ENCODE assay signal across 22 mouse cellular contexts in genomic region chr4:76238577-76238976, GRCm38 (mm10).
DNase-seq lines count a peak whose midpoint lies in the region; ATAC-seq lines count a peak whose summit lies in the region.
"Had no signal": no experiment of that assay in that cellular context is flagged by ENCODE, and none has a peak within 500 bp of the region (broad histone marks: within the 10 kb centered on the region; RNA-seq: fewer than 3 reads in every experiment).

No protein-coding gene starts in this region.

- H3K4me1 ChIP-seq in forebrain, embryonic 13.5 days: peaks cover 19% of the 10 kb centered on the region
- H3K4me1 ChIP-seq in forebrain, embryonic 12.5 days: peaks cover 13% of the 10 kb centered on the region
- peaks cover 17% of the 10 kb centered on the region for H3K4me1 ChIP-seq in forebrain, embryonic 15.5 days
- peaks cover 37% of the 10 kb centered on the region for H3K4me1 ChIP-seq in hindbrain, embryonic 14.5 days (replicated peaks; ENCODE audit: control insufficient read depth, insufficient read depth, low read length)
- H3K4me1 ChIP-seq in midbrain, embryonic 15.5 days: peaks cover 21% of the 10 kb centered on the region
- H3K4me1 ChIP-seq: limb, embryonic 12.5 days; liver, embryonic 12.5 days had no signal

- ATAC-seq in forebrain, embryonic 13.5 days: peak; percentile 31; the same call in 1 of the 2 replicates
- no peak for ATAC-seq in forebrain, embryonic 12.5 days (ENCODE audit: low FRiP score)
- ATAC-seq in forebrain, embryonic 15.5 days (replicated peaks): no peak; the same call in 1 of the 2 replicates
- ATAC-seq in hindbrain, embryonic 14.5 days (ENCODE audit: low FRiP score): no peak
- ATAC-seq in midbrain, embryonic 15.5 days (replicated peaks): no peak
- ATAC-seq: CD4-positive, CD25-positive, alpha-beta regulatory T cell, adult 4 months; liver, embryonic 12.5 days; Patski had no signal

- no peak overlapping the region for H3K4me3 ChIP-seq in forebrain, embryonic 13.5 days
- no peak overlapping the region for H3K4me3 ChIP-seq in forebrain, embryonic 12.5 days (replicated peaks)
- H3K4me3 ChIP-seq in forebrain, embryonic 15.5 days: no peak overlapping the region
- no peak overlapping the region for H3K4me3 ChIP-seq in hindbrain, embryonic 14.5 days (replicated peaks; ENCODE audit: low read length)
- H3K4me3 ChIP-seq in midbrain, embryonic 15.5 days: no peak overlapping the region
- H3K4me3 ChIP-seq: embryonic facial prominence, embryonic 15.5 days; limb, embryonic 12.5 days; liver, embryonic 12.5 days had no signal

- peak overlapping the region; percentile 8 for H3K27ac ChIP-seq in forebrain, embryonic 13.5 days
- H3K27ac ChIP-seq in forebrain, embryonic 12.5 days: no peak overlapping the region
- H3K27ac ChIP-seq in forebrain, embryonic 15.5 days (replicated peaks): peak overlapping the region; percentile 38; the same call in 1 of the 2 replicates
- H3K27ac ChIP-seq in hindbrain, embryonic 14.5 days: peak overlapping the region; percentile 72
- peak overlapping the region; percentile 66 for H3K27ac ChIP-seq in midbrain, embryonic 15.5 days
- H3K27ac ChIP-seq: embryonic facial prominence, embryonic 15.5 days; limb, embryonic 12.5 days; liver, embryonic 12.5 days; macrophage; stomach, postnatal 0 days had no signal

- no peaks in the 10 kb centered on the region for H3K9me3 ChIP-seq in forebrain, embryonic 13.5 days (replicated peaks)
- no peaks in the 10 kb centered on the region for H3K9me3 ChIP-seq in forebrain, embryonic 12.5 days
- no peaks in the 10 kb centered on the region for H3K9me3 ChIP-seq in forebrain, embryonic 15.5 days
- H3K9me3 ChIP-seq in hindbrain, embryonic 14.5 days (ENCODE audit: control insufficient read depth, low read length): no peaks in the 10 kb centered on the region
- no peaks in the 10 kb centered on the region for H3K9me3 ChIP-seq in midbrain, embryonic 15.5 days
- H3K9me3 ChIP-seq: embryonic facial prominence, embryonic 15.5 days; limb, embryonic 12.5 days; liver, embryonic 12.5 days had no signal

- H3K4me2 ChIP-seq in forebrain, embryonic 13.5 days: 0 out of 2 replicates have a peak overlapping the region, but pooled peaks have one; percentile 21
- no peak overlapping the region for H3K4me2 ChIP-seq in forebrain, embryonic 12.5 days
- 0 out of 2 replicates have a peak overlapping the region, but pooled peaks have one; percentile 11 for H3K4me2 ChIP-seq in forebrain, embryonic 15.5 days (replicated peaks)
- peak overlapping the region; percentile 43 for H3K4me2 ChIP-seq in hindbrain, embryonic 14.5 days (replicated peaks)
- no peak overlapping the region for H3K4me2 ChIP-seq in midbrain, embryonic 15.5 days
- H3K4me2 ChIP-seq: embryonic facial prominence, embryonic 15.5 days; heart, embryonic 11.5 days; limb, embryonic 12.5 days; liver, embryonic 12.5 days; lung, embryonic 14.5 days had no signal

- H3K9ac ChIP-seq in forebrain, embryonic 13.5 days: no peak overlapping the region
- H3K9ac ChIP-seq in forebrain, embryonic 12.5 days: no peak overlapping the region
- H3K9ac ChIP-seq in forebrain, embryonic 15.5 days (replicated peaks): no peak overlapping the region
- H3K9ac ChIP-seq in hindbrain, embryonic 14.5 days: peak overlapping the region; percentile 47
- no peak overlapping the region for H3K9ac ChIP-seq in midbrain, embryonic 15.5 days
- H3K9ac ChIP-seq: embryonic facial prominence, embryonic 15.5 days; limb, embryonic 12.5 days; liver, embryonic 12.5 days; lung, embryonic 14.5 days had no signal

- peak; percentile 25 for DNase-seq in hindbrain, embryonic 14.5 days (ENCODE audit: low spot score)
- DNase-seq in c-Kit-positive CD71-positive TER-119-positive erythroid progenitor cells, embryonic 14.5 days (ENCODE audit: low spot score): no peak
- no peak for DNase-seq in retina, postnatal 1 day
- no peak for DNase-seq in cerebellum, adult 11 months
- DNase-seq: adrenal gland, adult 8-10 months; gastrocnemius, postnatal 36 days; kidney, adult 8-10 months; kidney, postnatal 14 days; layer of hippocampus, adult 9-11 months; lung, embryonic 14.5 days had no signal

- no peaks in the 10 kb centered on the region for H3K36me3 ChIP-seq in forebrain, embryonic 13.5 days (ENCODE audit: poor library complexity, severe bottlenecking)
- H3K36me3 ChIP-seq in forebrain, embryonic 12.5 days (replicated peaks): no peaks in the 10 kb centered on the region
- H3K36me3 ChIP-seq in forebrain, embryonic 15.5 days: no peaks in the 10 kb centered on the region
- no peaks in the 10 kb centered on the region for H3K36me3 ChIP-seq in hindbrain, embryonic 14.5 days (replicated peaks; ENCODE audit: control insufficient read depth, insufficient read depth)
- H3K36me3 ChIP-seq in midbrain, embryonic 15.5 days (replicated peaks): no peaks in the 10 kb centered on the region
- H3K36me3 ChIP-seq: embryonic facial prominence, embryonic 15.5 days; limb, embryonic 12.5 days; liver, embryonic 12.5 days had no signal

- H3K27me3 ChIP-seq in forebrain, embryonic 13.5 days: no peaks in the 10 kb centered on the region
- no peaks in the 10 kb centered on the region for H3K27me3 ChIP-seq in forebrain, embryonic 12.5 days
- no peaks in the 10 kb centered on the region for H3K27me3 ChIP-seq in forebrain, embryonic 15.5 days
- no peaks in the 10 kb centered on the region for H3K27me3 ChIP-seq in hindbrain, embryonic 14.5 days (ENCODE audit: control insufficient read depth, insufficient read depth, low read length)
- H3K27me3 ChIP-seq in midbrain, embryonic 15.5 days (replicated peaks): no peaks in the 10 kb centered on the region
- H3K27me3 ChIP-seq: embryonic facial prominence, embryonic 15.5 days; limb, embryonic 12.5 days; liver, embryonic 12.5 days; Patski had no signal

- 49% methylated on average over 5 of the region's 5 CpGs for WGBS in forebrain, embryonic 13.5 days
- 58% methylated on average over 5 of the region's 5 CpGs for WGBS in forebrain, embryonic 12.5 days
- 59% methylated on average over 5 of the region's 5 CpGs for WGBS in forebrain, embryonic 15.5 days
- 38% methylated on average over 5 of the region's 5 CpGs for WGBS in hindbrain, embryonic 14.5 days
- 38% methylated on average over 5 of the region's 5 CpGs for WGBS in midbrain, embryonic 15.5 days

Comparison
In these comparisons a context has a peak if more than half of its experiments do, and no peak if none do; other contexts are left out.
1. H3K4me2 ChIP-seq: peak in forebrain, embryonic 13.5 days (single experiment), forebrain, embryonic 15.5 days (single experiment) and hindbrain, embryonic 14.5 days (single experiment); none in forebrain, embryonic 12.5 days (single experiment) and midbrain, embryonic 15.5 days (single experiment).